Mouse (Mus musculus) liver, embryonic 16.5 days (tissue): ENCODE measurements at regions not wholly inside any gene's neighbourhood (a gene's known extent, or its start where the extent isn't known, plus 50 kb on each side); places are given as distances from the start of the nearest gene placed in this dataset.
"Not testable (repeated sequence)": the region's sequence is repeated elsewhere in the genome, so short reads cannot be mapped to it uniquely, and the experiment has no call there.

ENCODE experiments used
- ATAC-seq: fragments of 200-750 bp; cut with Nextera tagmentation; 2 replicates; pipeline ENCODE4 v1.8.0; 2017; ENCODE audit warnings: low read depth, mild to moderate bottlenecking, moderate number of reproducible peaks, moderate library complexity
- H3K27ac ChIP-seq: fragments of 300-500 bp; sonication (generic); 2 replicates; pipeline ENCODE4 v1.5.1; 2014; ENCODE audit warnings: mild to moderate bottlenecking, low read length
- H3K27me3 ChIP-seq: fragments of 300-500 bp; sonication (generic); 2 replicates; pipeline ENCODE4 v1.6.1; 2014; ENCODE audit warnings: low read depth, low read length, mixed read lengths; ENCODE audit not compliant: control insufficient read depth, insufficient read depth
- H3K36me3 ChIP-seq: fragments of 300-500 bp; sonication (generic); 2 replicates; pipeline ENCODE4 v1.6.1; 2014; ENCODE audit warnings: mild to moderate bottlenecking; ENCODE audit not compliant: control insufficient read depth, insufficient read depth
- H3K4me1 ChIP-seq: fragments of 300-500 bp; sonication (generic); 2 replicates; pipeline ENCODE4 v1.6.1; 2014; ENCODE audit warnings: low read depth, low read length, mixed read lengths; ENCODE audit not compliant: control insufficient read depth
- H3K4me2 ChIP-seq: fragments of 300-500 bp; sonication (generic); 2 replicates; pipeline ENCODE4 v1.6.1; 2014; ENCODE audit warnings: low read depth, low read length, mixed read lengths
- H3K4me3 ChIP-seq: fragments of 300-500 bp; sonication (generic); 2 replicates; pipeline ENCODE4 v1.5.1; 2014; ENCODE audit warnings: low read depth, mild to moderate bottlenecking, low read length
- H3K9ac ChIP-seq: fragments of 300-500 bp; sonication (generic); 2 replicates; pipeline ENCODE4 v1.6.1; 2014; ENCODE audit warnings: low read depth, low read length
- H3K9me3 ChIP-seq: fragments of 300-500 bp; sonication (generic); replicated peaks from 2 replicates; pipeline ENCODE4 v1.6.1; 2016; ENCODE audit warnings: low read length; ENCODE audit not compliant: control insufficient read depth
- WGBS: fragments of 180-500 bp; shearing (Covaris S2); extraction: QIAGEN DNeasy Blood & Tissue Kit; methylation state at CpG from one replicate; pipeline ENCODE4 v1.1.7; 2014; ENCODE audit not compliant: insufficient replicate concordance; 5-methylcytosine and 5-hydroxymethylcytosine counted together

GRCm38 (mm10) chr6:109172104-109172850, 343.8 kb downstream of the Edem1 start:
- no peak for ATAC-seq
- H3K27ac ChIP-seq, result no peak overlapping the region

GRCm38 (mm10) chr6:109173015-109173414, 344.6 kb downstream of the Edem1 start:
- Histone ChIP-seq H3K9me3 (no peaks in the 10 kb centered on the region), H3K27me3 (no peaks in the 10 kb centered on the region), H3K27ac (no peak overlapping the region), H3K9ac (no peak overlapping the region), H3K36me3 (no peaks in the 10 kb centered on the region), H3K4me2 (no peak overlapping the region), H3K4me1 (no peaks in the 10 kb centered on the region), H3K4me3 (no peak overlapping the region)
- no peak for ATAC-seq
- 59% methylated on average over 1 of the region's 1 CpGs for WGBS

More at GRCm38 (mm10) chr6:109172104-109172850, 343.8 kb downstream of the Edem1 start:
- H3K4me3 ChIP-seq, result no peak overlapping the region
- no peaks in the 10 kb centered on the region for H3K27me3 ChIP-seq
- no peaks in the 10 kb centered on the region for H3K9me3 ChIP-seq
- H3K36me3 ChIP-seq, result no peaks in the 10 kb centered on the region
- no peak overlapping the region for H3K9ac ChIP-seq
- H3K4me2 ChIP-seq, result no peak overlapping the region
- H3K4me1 ChIP-seq, result no peaks in the 10 kb centered on the region
- 51% methylated on average over 6 of the region's 6 CpGs for WGBS

GRCm38 (mm10) chr6:109176876-109177275, 348.4 kb downstream of the Edem1 start:
- no peak overlapping the region for H3K4me3 ChIP-seq
- H3K4me1 ChIP-seq, result no peaks in the 10 kb centered on the region
- H3K27ac ChIP-seq, result no peak overlapping the region
- no peak for ATAC-seq
- 52% methylated on average over 3 of the region's 3 CpGs for WGBS
- H3K27me3 ChIP-seq, result no peaks in the 10 kb centered on the region
- no peaks in the 10 kb centered on the region for H3K36me3 ChIP-seq
- H3K9ac ChIP-seq, result no peak overlapping the region
- H3K9me3 ChIP-seq, result no peaks in the 10 kb centered on the region
- no peak overlapping the region for H3K4me2 ChIP-seq

GRCm38 (mm10) chr6:109182878-109183277, 354.4 kb downstream of the Edem1 start:
- H3K9me3 ChIP-seq, result no peaks in the 10 kb centered on the region
- H3K9ac ChIP-seq, result no peak overlapping the region
- 41% methylated on average over 3 of the region's 3 CpGs for WGBS
- no peaks in the 10 kb centered on the region for H3K27me3 ChIP-seq
- ATAC-seq, result no peak
- no peak overlapping the region for H3K4me3 ChIP-seq
- H3K4me1 ChIP-seq, result no peaks in the 10 kb centered on the region
- no peak overlapping the region for H3K27ac ChIP-seq
- no peaks in the 10 kb centered on the region for H3K36me3 ChIP-seq
- H3K4me2 ChIP-seq, result no peak overlapping the region

- 59% methylated on average over 2 of the region's 2 CpGs for WGBS
- not testable (repeated sequence) for H3K36me3 ChIP-seq, H3K27me3 ChIP-seq, H3K4me1 ChIP-seq, ATAC-seq, H3K9me3 ChIP-seq, H3K4me3 ChIP-seq, H3K27ac ChIP-seq, H3K9ac ChIP-seq, H3K4me2 ChIP-seq
Measured at GRCm38 (mm10) chr6:109193061-109193460, 364.6 kb downstream of the Edem1 start.

- no peak overlapping the region for H3K4me2 ChIP-seq
- WGBS, result 60% methylated on average over 3 of the region's 3 CpGs
- H3K9me3 ChIP-seq, result no peaks in the 10 kb centered on the region
- ATAC-seq, result no peak
- H3K4me1 ChIP-seq, result no peaks in the 10 kb centered on the region
- no peaks in the 10 kb centered on the region for H3K27me3 ChIP-seq
- no peaks in the 10 kb centered on the region for H3K36me3 ChIP-seq
- no peak overlapping the region for H3K9ac ChIP-seq
- no peak overlapping the region for H3K4me3 ChIP-seq
- no peak overlapping the region for H3K27ac ChIP-seq
Measured at GRCm38 (mm10) chr6:109193603-109194002, 365.2 kb downstream of the Edem1 start.

- Histone ChIP-seq H3K9me3 (no peaks in the 10 kb centered on the region), H3K27me3 (no peaks in the 10 kb centered on the region), H3K36me3 (no peaks in the 10 kb centered on the region), H3K4me3 (no peak overlapping the region), H3K9ac (no peak overlapping the region), H3K4me1 (no peaks in the 10 kb centered on the region), H3K27ac (no peak overlapping the region), H3K4me2 (no peak overlapping the region)
- WGBS, result 19% methylated on average over 2 of the region's 2 CpGs
- ATAC-seq, result no peak
Measured at GRCm38 (mm10) chr6:109209699-109210098, 381.3 kb downstream of the Edem1 start.

GRCm38 (mm10) chr6:109230391-109230790, 401.9 kb downstream of the Edem1 start:
- 89% methylated on average over 6 of the region's 6 CpGs for WGBS
- Histone ChIP-seq H3K4me3 (no peak overlapping the region), H3K27ac (no peak overlapping the region), H3K4me1 (no peaks in the 10 kb centered on the region), H3K9me3 (no peaks in the 10 kb centered on the region), H3K4me2 (no peak overlapping the region), H3K27me3 (no peaks in the 10 kb centered on the region), H3K9ac (no peak overlapping the region), H3K36me3 (no peaks in the 10 kb centered on the region)
- no peak for ATAC-seq

GRCm38 (mm10) chr6:109233426-109233825, 405.0 kb downstream of the Edem1 start:
- Histone ChIP-seq H3K36me3 (no peaks in the 10 kb centered on the region), H3K4me3 (no peak overlapping the region), H3K9ac (no peak overlapping the region), H3K27me3 (no peaks in the 10 kb centered on the region), H3K27ac (no peak overlapping the region), H3K9me3 (no peaks in the 10 kb centered on the region), H3K4me2 (no peak overlapping the region), H3K4me1 (no peaks in the 10 kb centered on the region)
- ATAC-seq, result no peak
- 64% methylated on average over 3 of the region's 3 CpGs for WGBS
